Mouse (Mus musculus) lung, embryonic 15.5 days (tissue): ENCODE data around the gene Gli1. TPM values are rescaled to one million over a fixed set of nuclear protein-coding genes. Genes with fewer than 3 reads are reported as not detected.

Experiments used
- ATAC-seq: fragments of 200-750 bp; cut with Nextera tagmentation; 2 replicates; pipeline ENCODE4 v1.8.0; 2017; ENCODE audit warnings: moderate number of reproducible peaks, borderline replicate concordance; ENCODE audit not compliant: low FRiP score, low TSS enrichment; ENCODE audit errors: extremely low read depth
- H3K27ac ChIP-seq: fragments of 300-500 bp; sonication (generic); 2 replicates; pipeline ENCODE4 v1.5.1; 2015; ENCODE audit warnings: moderate library complexity, mild to moderate bottlenecking, inconsistent platforms
- H3K27me3 ChIP-seq: fragments of 300-500 bp; sonication (generic); 2 replicates; pipeline ENCODE4 v1.6.1; 2015; ENCODE audit warnings: inconsistent platforms
- H3K36me3 ChIP-seq: fragments of 300-500 bp; sonication (generic); 2 replicates; pipeline ENCODE4 v1.6.1; 2015; ENCODE audit warnings: inconsistent platforms
- H3K4me1 ChIP-seq: fragments of 300-500 bp; sonication (generic); 2 replicates; pipeline ENCODE4 v1.6.1; 2015; ENCODE audit warnings: inconsistent platforms
- H3K4me2 ChIP-seq: fragments of 300-500 bp; sonication (generic); 2 replicates; pipeline ENCODE4 v1.6.1; 2015; ENCODE audit warnings: inconsistent platforms, mild to moderate bottlenecking, moderate library complexity
- H3K4me3 ChIP-seq: fragments of 300-500 bp; sonication (generic); 2 replicates; pipeline ENCODE4 v1.5.1; 2015; ENCODE audit warnings: mild to moderate bottlenecking, inconsistent platforms
- H3K9ac ChIP-seq: fragments of 300-500 bp; sonication (generic); 2 replicates; pipeline ENCODE4 v1.6.1; 2015; ENCODE audit warnings: inconsistent platforms
- H3K9me3 ChIP-seq: fragments of 300-500 bp; sonication (generic); 2 replicates; pipeline ENCODE4 v1.6.1; 2016; ENCODE audit warnings: inconsistent platforms
- WGBS: fragments of 180-500 bp; shearing (Covaris S2); methylation state at CpG from one replicate; pipeline ENCODE4 v1.1.7; 2015; 5-methylcytosine and 5-hydroxymethylcytosine counted together
- polyA plus RNA-seq: library from polyadenylated mRNA; unstranded; fragments of >200 nt; fragmentation: Nextera tagmentation; extraction: Ambion mirVana; gene quantifications from 2 replicates; pipeline ENCODE4 v1.2.1, GENCODE M21; 2015

Gene Gli1
- polyA plus RNA-seq, 1 experiment from 2014 or later: 10.4 TPM

DNA sequence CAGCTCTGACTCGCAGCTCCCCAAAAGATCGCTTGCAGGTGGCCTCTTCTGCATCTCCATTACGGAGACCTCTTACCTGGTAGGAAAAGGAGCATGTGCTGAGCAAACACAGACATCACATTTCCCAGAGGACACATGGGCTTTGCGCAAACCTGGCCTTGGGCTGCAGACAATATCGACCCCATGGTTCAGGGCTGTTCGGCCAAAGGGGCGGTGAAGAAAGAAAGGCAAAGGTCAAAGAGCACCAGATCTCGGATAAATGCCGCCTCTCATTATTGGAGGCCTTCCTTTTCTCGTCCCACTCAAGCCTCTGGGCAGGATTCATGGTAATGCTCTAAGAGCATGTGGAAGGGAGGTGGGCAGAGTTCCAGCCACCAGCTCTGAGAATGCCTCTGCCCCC is 13.6 kb upstream of the Gli1 start:
- Histone ChIP-seq H3K36me3 (no peaks in the 10 kb centered on the region), H3K27ac (no peak overlapping the region), H3K4me3 (no peak overlapping the region), H3K9ac (no peak overlapping the region), H3K4me1 (0 out of 2 replicates have a peak, but pooled peaks cover 2% of the 10 kb centered on the region), H3K9me3 (no peaks in the 10 kb centered on the region), H3K27me3 (no peaks in the 10 kb centered on the region; the same call in 1 of the 2 replicates), H3K4me2 (no peak overlapping the region)
- WGBS: 68% methylated on average over 10 of the region's 10 CpGs
- ATAC-seq: no peak

- WGBS: 69% methylated on average over 18 of the region's 18 CpGs
Measured at GRCm38 (mm10) chr10:127353909-127354895, 12.4 kb upstream of the Gli1 start, which contains the start of gene Inhbe. Gene Inhbe, minus strand, starts transcription at chr10:127354411.

DNA sequence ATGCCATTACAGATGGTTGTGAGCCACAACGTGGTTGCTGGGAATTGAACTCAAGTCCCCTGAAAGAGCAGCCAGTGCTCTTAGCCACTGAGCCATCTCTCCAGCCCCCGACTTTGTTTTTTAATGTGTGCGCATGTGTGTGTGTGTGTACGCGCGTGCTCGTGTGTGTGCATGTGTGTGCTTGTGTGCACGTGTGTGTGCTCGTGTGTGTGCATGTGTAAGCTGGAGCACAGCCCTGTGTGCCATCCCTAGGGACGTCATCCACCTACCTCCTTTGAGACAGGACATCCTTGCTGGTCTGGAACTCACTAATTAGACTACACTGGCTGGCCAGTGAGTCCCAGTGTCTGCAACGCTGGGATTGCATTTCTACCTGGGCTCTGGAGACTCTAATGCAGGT is 11.0 kb upstream of the Gli1 start:
- Histone ChIP-seq H3K9me3 (no peaks in the 10 kb centered on the region), H3K36me3 (no peaks in the 10 kb centered on the region), H3K27me3 (no peaks in the 10 kb centered on the region; the same call in 1 of the 2 replicates), H3K27ac (no peak overlapping the region), H3K4me2 (no peak overlapping the region), H3K4me1 (0 out of 2 replicates have a peak, but pooled peaks cover 2% of the 10 kb centered on the region), H3K4me3 (no peak overlapping the region), H3K9ac (no peak overlapping the region)
- no peak for ATAC-seq
- WGBS: 82% methylated on average over 11 of the region's 11 CpGs

More at GRCm38 (mm10) chr10:127353909-127354895, 12.4 kb upstream of the Gli1 start, which contains the start of gene Inhbe:
- Histone ChIP-seq H3K4me2 (no peak within 1 kb of the TSS), H3K4me3 (no peak within 1 kb of the TSS), H3K27ac (no peak within 1 kb of the TSS), H3K36me3 (no peaks in the 10 kb centered on the region), H3K9me3 (no peaks in the 10 kb centered on the region), H3K9ac (no peak within 1 kb of the TSS), H3K4me1 (0 out of 2 replicates have a peak, but pooled peaks cover 2% of the 10 kb centered on the region), H3K27me3 (no peaks in the 10 kb centered on the region; the same call in 1 of the 2 replicates)
- no peak for ATAC-seq

DNA sequence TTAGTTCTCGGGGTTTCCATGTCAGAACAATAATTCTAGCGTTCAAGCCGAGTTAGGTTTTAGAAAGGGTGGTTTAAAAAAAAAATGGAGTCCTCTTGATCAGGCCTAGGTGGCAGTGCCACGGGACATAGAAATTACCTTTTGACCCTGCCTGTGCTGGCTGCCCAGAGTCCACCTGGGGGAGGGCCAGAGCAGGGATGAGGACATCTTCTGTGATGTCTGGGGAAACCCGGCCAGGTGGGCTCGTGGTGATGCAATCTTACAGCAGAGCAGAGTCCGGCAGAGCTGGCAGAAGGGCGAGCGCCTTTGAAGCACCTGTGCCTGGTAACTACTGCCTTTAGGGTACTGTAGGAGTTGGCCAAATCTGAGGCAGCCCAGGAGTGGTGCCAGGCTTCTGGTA is 10.4 kb upstream of the Gli1 start:
- Histone ChIP-seq H3K27ac (no peak overlapping the region), H3K4me1 (0 out of 2 replicates have a peak, but pooled peaks cover 2% of the 10 kb centered on the region), H3K27me3 (no peaks in the 10 kb centered on the region; the same call in 1 of the 2 replicates), H3K36me3 (no peaks in the 10 kb centered on the region), H3K4me3 (no peak overlapping the region), H3K9ac (no peak overlapping the region; the same call in 1 of the 2 replicates), H3K4me2 (no peak overlapping the region), H3K9me3 (no peaks in the 10 kb centered on the region)
- WGBS: 79% methylated on average over 9 of the region's 9 CpGs
- no peak for ATAC-seq

DNA sequence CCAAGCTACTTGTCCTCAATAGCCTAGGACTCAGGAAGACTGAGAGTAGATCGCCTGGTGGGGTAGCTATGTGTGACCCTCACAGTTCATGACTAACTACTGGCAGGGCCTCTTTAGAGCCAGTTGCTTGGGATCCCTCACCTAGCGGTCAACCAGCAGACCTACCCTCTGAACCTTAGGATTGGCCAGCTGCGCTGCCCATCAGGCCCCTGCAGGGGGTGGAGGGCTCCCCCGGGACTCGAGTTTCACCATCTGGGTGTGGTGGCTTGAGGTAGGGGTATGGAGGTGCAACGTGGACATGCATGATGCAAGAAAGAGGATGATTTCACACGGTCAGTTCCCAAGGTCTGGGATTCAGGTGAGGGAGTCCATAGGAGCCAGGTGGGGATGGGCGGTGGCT is 9.9 kb upstream of the Gli1 start:
- H3K27me3 ChIP-seq: no peaks in the 10 kb centered on the region; the same call in 1 of the 2 replicates
- H3K4me1 ChIP-seq: 0 out of 2 replicates have a peak, but pooled peaks cover 2% of the 10 kb centered on the region
- WGBS: 61% methylated on average over 8 of the region's 8 CpGs
- no peak overlapping the region for H3K27ac ChIP-seq
- no peak for ATAC-seq
- H3K36me3 ChIP-seq: no peaks in the 10 kb centered on the region
- H3K9me3 ChIP-seq: no peaks in the 10 kb centered on the region
- no peak overlapping the region; the same call in 1 of the 2 replicates for H3K9ac ChIP-seq
- H3K4me2 ChIP-seq: no peak overlapping the region
- no peak overlapping the region for H3K4me3 ChIP-seq

- H3K4me2 ChIP-seq: no peak overlapping the region
- no peak for ATAC-seq
Measured at GRCm38 (mm10) chr10:127351285-127351595, 9.5 kb upstream of the Gli1 start.

DNA sequence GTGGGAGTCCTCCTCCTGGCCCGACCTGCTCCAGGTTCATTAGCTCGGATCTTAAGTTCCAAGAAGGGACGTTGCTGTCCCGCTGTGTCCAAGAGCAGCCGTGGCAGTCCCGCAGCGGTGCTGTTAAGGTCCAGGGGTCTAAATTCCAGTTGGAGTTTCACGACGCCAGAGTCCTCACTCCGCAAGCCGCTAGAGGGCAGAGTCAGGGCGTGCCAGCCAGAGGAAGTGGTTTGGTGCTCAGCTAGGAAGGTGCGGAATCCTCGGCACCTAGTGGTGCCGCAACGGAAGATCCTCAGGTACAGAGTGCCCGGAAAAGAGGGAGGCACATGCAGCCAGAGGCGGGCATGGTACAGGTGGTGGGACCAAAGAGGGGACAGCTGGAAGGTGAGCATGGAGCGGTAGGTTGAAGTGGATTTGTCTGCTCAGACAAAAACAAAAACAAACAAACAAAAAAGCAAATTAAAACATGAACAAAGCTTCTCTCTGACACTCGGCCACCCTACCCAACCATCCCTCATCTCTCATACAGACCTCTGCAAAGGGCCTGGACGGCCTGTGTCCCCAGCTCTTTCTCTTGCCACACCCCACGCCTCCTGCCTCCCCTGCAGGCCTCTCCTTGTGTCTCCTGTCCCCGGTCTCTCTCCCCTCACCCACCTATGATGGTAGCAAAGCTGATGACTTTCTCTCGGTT is 9.0 kb upstream of the Gli1 start:
- Histone ChIP-seq H3K9ac (no peak overlapping the region), H3K4me2 (peak overlapping the region; percentile 47), H3K36me3 (no peaks in the 10 kb centered on the region), H3K4me3 (no peak overlapping the region; the same call in 1 of the 2 replicates), H3K27me3 (no peaks in the 10 kb centered on the region; the same call in 1 of the 2 replicates), H3K9me3 (no peaks in the 10 kb centered on the region), H3K4me1 (0 out of 2 replicates have a peak, but pooled peaks cover 2% of the 10 kb centered on the region), H3K27ac (no peak overlapping the region)
- WGBS: 11% methylated on average over 24 of the region's 24 CpGs
- ATAC-seq: peak; percentile 47; the same call in 1 of the 2 replicates

More at GRCm38 (mm10) chr10:127351285-127351595, 9.5 kb upstream of the Gli1 start:
- Histone ChIP-seq H3K27me3 (no peaks in the 10 kb centered on the region; the same call in 1 of the 2 replicates), H3K4me3 (no peak overlapping the region), H3K4me1 (0 out of 2 replicates have a peak, but pooled peaks cover 2% of the 10 kb centered on the region), H3K9me3 (no peaks in the 10 kb centered on the region), H3K36me3 (no peaks in the 10 kb centered on the region), H3K27ac (no peak overlapping the region), H3K9ac (no peak overlapping the region)
- 81% methylated on average over 8 of the region's 8 CpGs for WGBS

DNA sequence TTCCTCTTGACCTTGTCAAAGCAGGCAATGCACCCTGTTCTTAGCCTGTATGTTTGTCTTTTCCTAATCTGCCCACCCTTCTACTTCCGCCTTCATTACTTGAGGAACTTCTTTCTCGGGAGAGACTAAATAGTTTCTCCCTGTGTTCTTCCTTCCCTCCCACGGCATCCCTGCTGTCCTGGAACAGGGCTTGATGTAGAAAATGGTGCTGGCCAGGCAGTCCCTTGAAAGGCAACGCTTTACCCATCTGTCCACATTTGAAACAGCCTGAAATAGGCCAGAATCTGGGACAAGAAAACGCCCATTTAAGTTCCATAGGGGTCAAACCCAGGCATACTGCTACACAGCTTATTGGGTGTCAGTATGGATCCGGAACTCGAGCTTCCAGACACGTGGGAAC is 8.0 kb upstream of the Gli1 start:
- Histone ChIP-seq H3K9ac (no peak overlapping the region), H3K27me3 (no peaks in the 10 kb centered on the region; the same call in 1 of the 2 replicates), H3K9me3 (no peaks in the 10 kb centered on the region), H3K4me3 (no peak overlapping the region), H3K4me2 (no peak overlapping the region), H3K27ac (no peak overlapping the region), H3K36me3 (no peaks in the 10 kb centered on the region), H3K4me1 (0 out of 2 replicates have a peak, but pooled peaks cover 2% of the 10 kb centered on the region)
- ATAC-seq: no peak
- 61% methylated on average over 8 of the region's 8 CpGs for WGBS

DNA sequence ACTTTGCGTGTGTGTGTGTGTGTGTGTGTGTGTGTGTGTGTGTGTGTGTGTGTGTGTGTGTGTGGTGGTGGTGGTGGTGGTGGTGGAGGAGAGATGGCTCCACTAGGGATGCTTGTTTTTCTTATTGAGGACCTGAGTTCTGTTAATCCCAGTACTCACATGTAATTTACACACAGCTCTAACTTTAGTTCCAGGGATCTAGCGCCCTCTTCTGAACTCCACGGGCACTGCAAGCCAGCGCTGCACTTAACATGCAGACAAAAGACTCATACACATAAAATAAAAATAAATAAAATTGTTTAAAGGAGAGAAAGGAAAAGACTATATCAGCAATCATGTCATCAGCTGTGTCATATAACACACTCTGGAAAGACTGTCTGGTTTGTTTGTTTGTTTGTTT is 7.2 kb upstream of the Gli1 start:
- 0 out of 2 replicates have a peak, but pooled peaks cover 2% of the 10 kb centered on the region for H3K4me1 ChIP-seq
- no peaks in the 10 kb centered on the region for H3K36me3 ChIP-seq
- 59% methylated on average over 4 of the region's 4 CpGs for WGBS
- no peak overlapping the region for H3K4me2 ChIP-seq
- H3K4me3 ChIP-seq: no peak overlapping the region
- no peak for ATAC-seq
- H3K9me3 ChIP-seq: no peaks in the 10 kb centered on the region
- no peak overlapping the region for H3K9ac ChIP-seq
- no peak overlapping the region for H3K27ac ChIP-seq
- H3K27me3 ChIP-seq: no peaks in the 10 kb centered on the region; the same call in 1 of the 2 replicates

- WGBS: 63% methylated on average over 3 of the region's 3 CpGs
- ATAC-seq: no peak
- Histone ChIP-seq H3K4me3 (no peak overlapping the region), H3K4me1 (peaks cover 12% of the 10 kb centered on the region; the same call in 1 of the 2 replicates), H3K4me2 (no peak overlapping the region), H3K9ac (no peak overlapping the region), H3K27ac (no peak overlapping the region), H3K36me3 (no peaks in the 10 kb centered on the region), H3K27me3 (peaks cover 6% of the 10 kb centered on the region; the same call in 1 of the 2 replicates), H3K9me3 (no peaks in the 10 kb centered on the region)
Measured at GRCm38 (mm10) chr10:127346173-127346572, 4.4 kb upstream of the Gli1 start.

GRCm38 (mm10) chr10:127343029-127343428 is 1.3 kb upstream of the Gli1 start:
- H3K4me2 ChIP-seq: no peak overlapping the region
- peaks cover 26% of the 10 kb centered on the region for H3K4me1 ChIP-seq
- no peak overlapping the region for H3K9ac ChIP-seq
- H3K27me3 ChIP-seq: peaks cover 17% of the 10 kb centered on the region
- H3K4me3 ChIP-seq: no peak overlapping the region
- no peak for ATAC-seq
- no peaks in the 10 kb centered on the region for H3K36me3 ChIP-seq
- H3K9me3 ChIP-seq: no peaks in the 10 kb centered on the region
- 63% methylated on average over 3 of the region's 3 CpGs for WGBS
- H3K27ac ChIP-seq: no peak overlapping the region
